Mouse (Mus musculus) bone marrow, adult 2 months (tissue): ENCODE measurements at regions not wholly inside any gene's neighbourhood (a gene's known extent, or its start where the extent isn't known, plus 50 kb on each side); places are given as distances from the start of the nearest gene placed in this dataset.

Experiments
- CTCF ChIP-seq: fragments of 200-500 bp; IDR thresholded peaks from 2 replicates; pipeline ENCODE4 v1.5.1; 2011; ENCODE audit warnings: low read length, control low read depth; ENCODE audit not compliant: control insufficient read depth, insufficient read depth
- POLR2A ChIP-seq: fragments of 200-500 bp; IDR thresholded peaks from 2 replicates; pipeline ENCODE4 v1.6.1; 2011; ENCODE audit warnings: low read depth, mild to moderate bottlenecking, control low read depth, low read length, borderline replicate concordance; ENCODE audit not compliant: control insufficient read depth

- TF ChIP-seq CTCF (no peak), POLR2A (no peak)
Observed at GRCm38 (mm10) chr11:109014806-109015205, 94.7 kb downstream of the Axin2 start.
